Mouse (Mus musculus) MEL (cell line): ENCODE measurements around the gene Vwde.

Source experiments
- CHD1 ChIP-seq: IDR thresholded peaks from 2 replicates; pipeline ENCODE4 v1.6.1; 2012; ENCODE audit warnings: low read depth, mild to moderate bottlenecking, inconsistent platforms, low read length, improper control_type of control experiment
- CTCF ChIP-seq, 3 experiments: IDR thresholded peaks in 2 of 3; conservative IDR thresholded peaks in 1 of 3; 2 replicates each; pipeline ENCODE4 v1.5.1; 2011 to 2012; ENCODE audit warnings: low read length in 3 of 3, low read depth in 2 of 3, mild to moderate bottlenecking in 2 of 3, improper control_type of control experiment in 1 of 3, inconsistent platforms in 1 of 3, mixed read lengths in 1 of 3, moderate library complexity in 1 of 3; ENCODE audit not compliant: control insufficient read depth in 1 of 3, insufficient read depth in 1 of 3, poor library complexity in 1 of 3, severe bottlenecking in 1 of 3
- EP300 ChIP-seq, 2 experiments: IDR thresholded peaks; 2 replicates each; pipeline ENCODE4 v1.6.1; 2011; ENCODE audit warnings: improper control_type of control experiment in 2 of 2, low read length in 2 of 2, low read depth in 1 of 2, mild to moderate bottlenecking in 1 of 2
- HCFC1 ChIP-seq: IDR thresholded peaks from 2 replicates; pipeline ENCODE4 v1.6.1; 2012; ENCODE audit warnings: low read depth, mild to moderate bottlenecking, inconsistent platforms, low read length, improper control_type of control experiment, moderate library complexity
- MAX ChIP-seq: IDR thresholded peaks from 2 replicates; pipeline ENCODE4 v1.6.1; 2011; ENCODE audit warnings: low read length, improper control_type of control experiment
- MAZ ChIP-seq: IDR thresholded peaks from 2 replicates; pipeline ENCODE4 v1.6.1; 2012; ENCODE audit warnings: low read depth, mild to moderate bottlenecking, inconsistent platforms, low read length, improper control_type of control experiment
- MXI1 ChIP-seq: IDR thresholded peaks from 2 replicates; pipeline ENCODE4 v1.6.1; 2011; ENCODE audit warnings: mild to moderate bottlenecking, low read depth, low read length, improper control_type of control experiment
- NRF1 ChIP-seq: IDR thresholded peaks from 2 replicates; pipeline ENCODE4 v1.6.1; 2014; ENCODE audit warnings: low read depth, mild to moderate bottlenecking, inconsistent platforms, low read length, improper control_type of control experiment, moderate library complexity; ENCODE audit not compliant: poor library complexity, insufficient read depth, severe bottlenecking
- POLR2A ChIP-seq, 2 experiments: IDR thresholded peaks; 2 replicates each; pipeline ENCODE4 v1.6.1; 2011 to 2012; ENCODE audit warnings: low read length in 2 of 2, mild to moderate bottlenecking in 2 of 2, control low read depth in 1 of 2, improper control_type of control experiment in 1 of 2, low read depth in 1 of 2, moderate library complexity in 1 of 2; ENCODE audit not compliant: control insufficient read depth in 1 of 2, insufficient read depth in 1 of 2, poor library complexity in 1 of 2
- TBP ChIP-seq: IDR thresholded peaks from 2 replicates; pipeline ENCODE4 v1.8.0; 2011; ENCODE audit warnings: low read depth, low read length, improper control_type of control experiment
- UBTF ChIP-seq: IDR thresholded peaks from 2 replicates; pipeline ENCODE4 v1.6.1; 2012; ENCODE audit warnings: low read depth, mild to moderate bottlenecking, inconsistent platforms, low read length, improper control_type of control experiment, moderate library complexity, borderline replicate concordance; ENCODE audit not compliant: insufficient read depth
- USF2 ChIP-seq, 2 experiments: IDR thresholded peaks; 2 replicates each; pipeline ENCODE4 v1.6.1; 2011 to 2012; ENCODE audit warnings: improper control_type of control experiment in 2 of 2, low read length in 2 of 2, borderline replicate concordance in 1 of 2, inconsistent platforms in 1 of 2, low read depth in 1 of 2, mild to moderate bottlenecking in 1 of 2; ENCODE audit not compliant: insufficient read depth in 1 of 2
- ZC3H11A ChIP-seq: IDR thresholded peaks from 2 replicates; pipeline ENCODE4 v1.6.1; 2012; ENCODE audit warnings: low read depth, mild to moderate bottlenecking, inconsistent platforms, low read length, improper control_type of control experiment

DNA sequence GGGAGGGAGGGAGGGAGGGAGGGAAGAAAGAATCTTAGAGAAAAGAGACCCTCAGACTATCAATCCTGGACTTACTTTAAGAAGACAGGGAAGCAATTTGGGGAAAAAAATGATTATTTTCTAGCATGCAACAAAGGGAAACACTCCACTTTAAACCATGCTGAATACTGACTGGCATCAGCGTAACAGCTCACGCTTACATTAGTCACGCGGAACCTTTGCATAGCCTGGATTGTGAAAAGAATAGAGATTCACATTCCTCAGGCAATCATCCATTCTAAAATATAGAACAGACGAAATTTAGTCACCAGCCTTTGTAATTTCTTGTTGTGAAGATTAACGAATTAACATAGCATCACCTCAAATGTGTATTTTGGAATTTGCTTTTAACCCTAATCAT, 18.6 kb downstream of the Vwde start:
- TF ChIP-seq POLR2A (IDR thresholded peaks at IDR 0.05; ENCODE audit: control insufficient read depth in 1 of 2, insufficient read depth in 1 of 2, low read depth in 1 of 2, low read length in 2 of 2, poor library complexity in 1 of 2) (no peak), NRF1 (no peak), USF2 (IDR thresholded peaks at IDR 0.05; ENCODE audit: borderline replicate concordance in 1 of 2, insufficient read depth in 1 of 2, low read depth in 1 of 2, low read length in 2 of 2) (no peak), CTCF (IDR thresholded peaks at IDR 0.05 in 2 of 3, conservative IDR thresholded peaks at IDR 0.05 in 1 of 3; ENCODE audit: control insufficient read depth in 1 of 3, insufficient read depth in 1 of 3, low read depth in 2 of 3, low read length in 3 of 3, poor library complexity in 1 of 3, severe bottlenecking in 1 of 3) (no peak), MXI1 (no peak), EP300 (IDR thresholded peaks at IDR 0.05; ENCODE audit: low read depth in 1 of 2, low read length in 2 of 2) (no peak), UBTF (no peak), CHD1 (no peak), MAZ (no peak), HCFC1 (no peak), MAX (no peak), TBP (no peak), ZC3H11A (no peak)
